Mouse (Mus musculus): Measurements from ENCODE around the gene Plekhj1.
A peak's percentile ranks its signal among the peaks of the same experiment; 100 is the strongest.
"Not testable (repeated sequence)": the region's sequence is repeated elsewhere in the genome, so short reads cannot be mapped to it uniquely, and the experiment has no call there.

The Plekhj1 gene

GRCm38 (mm10) chr10:80798150-80799006 is at the start of gene Plekhj1, which contains the start of gene Sf3a2:
TSS of gene Plekhj1 (minus strand) at chr10:80798626.
TSS of gene Sf3a2 (plus strand) at chr10:80798198.
- DNase-seq (ENCODE audit: low read depth) = peak; percentile 98

DNA sequence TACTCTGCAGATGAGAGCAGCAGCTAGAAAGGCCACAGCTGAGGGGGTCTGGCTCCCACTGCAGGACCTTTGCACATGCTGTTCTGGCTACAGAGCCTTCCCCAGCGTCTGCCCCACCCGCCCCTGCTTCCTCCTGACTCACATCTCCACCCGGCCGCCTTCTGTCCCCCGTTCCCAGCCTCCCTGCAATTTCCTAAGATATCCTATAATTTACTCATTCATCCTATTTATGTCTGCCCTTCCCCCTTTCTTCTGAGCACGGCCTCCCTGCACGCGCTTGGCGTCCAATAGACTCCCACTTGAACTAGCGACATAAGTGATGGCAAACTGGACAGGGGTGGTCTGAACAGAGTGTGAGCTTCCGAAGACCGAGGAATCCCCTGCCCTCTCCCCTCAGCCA is 47.3 kb upstream of the Plekhj1 start:
- DNase-seq (ENCODE audit: low read depth) = no peak

DNA sequence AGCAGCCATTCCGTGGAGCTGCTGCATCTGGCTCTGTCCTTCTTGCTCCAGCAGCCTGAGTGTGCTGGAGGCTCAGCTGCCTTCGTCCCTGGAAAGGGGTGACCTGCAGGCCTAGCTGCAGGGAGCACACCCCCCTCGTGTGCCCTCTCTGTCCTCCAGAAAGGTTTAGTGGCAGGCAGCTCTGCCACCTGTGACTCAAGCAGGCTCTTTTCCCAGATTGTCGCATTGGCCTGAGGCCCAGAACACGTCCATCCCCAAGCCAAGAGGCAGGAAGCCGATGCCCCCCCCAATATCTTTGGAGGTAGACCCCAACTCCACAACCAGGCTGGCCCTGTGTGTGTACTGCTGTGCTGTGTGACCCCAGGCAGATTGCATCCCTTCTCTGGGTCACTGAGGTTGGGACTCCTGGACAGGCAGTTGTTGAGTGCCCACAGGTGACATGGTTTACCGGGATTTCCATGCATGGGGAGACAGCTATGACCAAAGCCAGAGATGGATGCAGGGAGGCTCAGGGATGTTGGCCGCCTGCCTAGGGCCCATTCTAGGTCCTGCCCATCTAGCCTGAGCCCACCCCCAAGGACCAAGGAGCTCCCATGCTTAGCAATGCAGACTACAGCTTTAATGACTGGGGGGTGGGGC is 46.7 kb upstream of the Plekhj1 start:
- DNase-seq (ENCODE audit: low read depth) = no peak

- DNase-seq (ENCODE audit: low read depth) = no peak
Measured at GRCm38 (mm10) chr10:80843931-80844547, 45.6 kb upstream of the Plekhj1 start, which contains the start of gene Lingo3. TSS of gene Lingo3 (minus strand) at chr10:80844039.

GRCm38 (mm10) chr10:80843087-80843930 is 44.9 kb upstream of the Plekhj1 start:
- no peak for DNase-seq (ENCODE audit: low read depth)

- no peak for DNase-seq (ENCODE audit: low read depth)
Measured at GRCm38 (mm10) chr10:80842334-80842733, 43.9 kb upstream of the Plekhj1 start.

GRCm38 (mm10) chr10:80841685-80842084 is 43.3 kb upstream of the Plekhj1 start:
- no peak for DNase-seq (ENCODE audit: low read depth)

GRCm38 (mm10) chr10:80839848-80840247 is 41.4 kb upstream of the Plekhj1 start:
- DNase-seq (ENCODE audit: low read depth) = no peak

GRCm38 (mm10) chr10:80838346-80838912 is 40.0 kb upstream of the Plekhj1 start:
- peak; percentile 48 for DNase-seq (ENCODE audit: low read depth)

DNA sequence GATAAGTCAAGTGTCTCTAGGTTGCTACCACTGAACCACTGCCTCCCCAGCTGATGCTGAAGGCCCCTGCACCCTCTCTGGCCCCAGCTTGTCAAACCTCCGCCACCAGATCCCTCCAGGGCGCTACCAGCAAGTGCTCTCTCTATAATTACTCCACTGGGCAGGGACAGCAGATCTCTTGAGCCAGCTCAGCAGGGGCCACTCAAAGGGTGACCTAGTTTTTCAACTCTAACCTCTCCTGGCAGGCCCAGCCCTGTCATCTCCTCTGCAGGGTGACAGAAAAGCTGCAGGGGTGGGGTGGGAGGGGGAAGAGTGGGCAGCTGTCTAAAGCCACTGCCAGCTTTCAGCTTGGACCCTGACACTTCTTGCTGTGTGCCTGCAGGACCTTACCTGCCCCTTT is 39.4 kb upstream of the Plekhj1 start:
- DNase-seq (ENCODE audit: low read depth) = no peak

DNA sequence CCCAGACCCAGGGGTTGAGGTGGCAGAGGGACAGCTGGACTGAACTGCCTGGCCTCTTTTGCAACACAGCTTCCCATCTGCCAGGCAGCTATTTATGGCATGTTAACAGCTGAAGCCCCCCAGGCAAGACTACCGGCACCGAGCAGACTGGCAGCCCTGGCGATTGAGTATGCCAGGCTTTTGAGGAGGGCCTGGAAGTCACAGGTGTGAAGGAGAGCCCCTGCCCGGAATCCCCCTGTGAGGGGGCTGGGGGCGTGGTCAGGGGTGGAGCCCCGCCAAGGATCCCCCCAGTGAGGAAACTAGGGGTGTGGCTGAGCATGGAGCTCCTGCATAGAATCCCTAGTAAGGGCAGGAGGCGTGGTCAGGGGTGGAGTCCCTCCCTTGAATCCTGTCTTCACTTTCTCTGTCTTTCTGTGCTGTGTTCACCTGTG is 38.5 kb upstream of the Plekhj1 start:
- DNase-seq (ENCODE audit: low read depth) = no peak

- no peak for DNase-seq (ENCODE audit: low read depth)
Measured at GRCm38 (mm10) chr10:80835617-80836016, 37.2 kb upstream of the Plekhj1 start.

DNA sequence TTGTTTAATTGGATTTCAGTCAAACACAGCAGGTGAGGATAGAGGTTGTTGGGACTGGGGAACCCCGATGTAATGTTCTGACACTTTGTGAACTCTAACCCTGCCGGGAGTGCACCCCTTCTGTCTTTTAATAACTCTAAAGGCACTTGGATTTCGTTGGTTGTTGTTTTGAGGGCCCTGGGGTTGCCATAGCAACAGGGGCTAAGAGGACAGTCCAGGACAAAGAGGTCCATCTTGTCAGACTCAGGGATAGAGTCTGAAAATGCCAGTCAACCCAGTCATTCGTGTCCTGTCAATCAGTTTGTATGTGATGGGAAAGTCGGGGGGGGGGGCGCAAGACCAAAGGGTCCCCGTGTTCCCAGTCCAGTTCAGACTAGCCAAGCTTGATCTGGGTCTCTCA is 34.4 kb upstream of the Plekhj1 start:
- no peak for DNase-seq (ENCODE audit: low read depth)

DNA sequence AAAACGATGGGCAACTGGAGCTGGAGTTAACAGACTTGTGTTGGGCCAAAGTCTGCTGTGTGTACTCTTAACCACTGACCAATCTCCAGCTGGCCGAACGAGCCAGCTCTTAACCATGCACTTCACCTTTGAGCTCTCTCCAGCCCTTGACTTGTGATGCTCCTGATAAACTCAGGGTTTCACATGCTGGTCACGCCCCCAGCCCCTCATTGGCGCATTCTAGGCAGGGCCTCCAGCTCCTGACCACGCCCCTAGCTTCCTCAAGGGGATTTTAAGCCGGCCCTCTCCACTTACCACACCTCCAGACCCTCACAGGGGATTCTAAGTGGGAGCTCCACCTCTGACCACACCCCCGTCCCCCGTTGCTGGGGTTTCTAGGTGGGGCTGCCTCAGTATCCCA is 32.7 kb upstream of the Plekhj1 start:
- peak; percentile 61 for DNase-seq (ENCODE audit: low read depth)

GRCm38 (mm10) chr10:80829359-80830278 is 31.2 kb upstream of the Plekhj1 start:
- DNase-seq (ENCODE audit: low read depth) = no peak

GRCm38 (mm10) chr10:80828587-80828986 is 30.2 kb upstream of the Plekhj1 start:
- DNase-seq (ENCODE audit: low read depth) = not testable (repeated sequence)

DNA sequence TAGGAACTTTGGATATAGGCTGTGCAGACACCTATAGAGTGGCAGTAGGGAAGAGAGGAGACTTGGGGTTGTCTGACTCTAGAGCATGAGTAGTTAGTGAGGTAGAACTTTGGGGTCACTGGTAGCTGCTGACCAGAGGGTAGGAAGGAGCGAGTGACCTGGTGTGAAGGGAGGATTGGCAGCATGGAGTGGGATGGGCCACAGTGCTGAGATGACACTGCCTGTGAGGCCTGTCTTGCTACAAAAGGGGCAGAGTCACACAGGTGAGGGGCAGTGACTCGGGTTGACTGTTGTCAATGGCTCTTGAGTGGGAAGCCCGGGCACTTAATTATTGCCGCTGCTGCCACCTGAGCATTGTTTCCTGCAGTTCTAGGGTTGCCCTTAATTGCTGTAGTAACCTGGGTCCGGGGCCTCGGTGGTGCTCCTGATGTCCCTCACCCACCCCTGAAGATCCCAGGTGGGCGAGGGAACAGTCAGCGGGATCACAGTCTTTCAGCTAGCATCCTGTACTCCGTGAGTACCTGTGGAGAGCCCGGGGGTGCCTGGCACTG is 29.5 kb upstream of the Plekhj1 start:
- no peak for DNase-seq (ENCODE audit: low read depth)

DNA sequence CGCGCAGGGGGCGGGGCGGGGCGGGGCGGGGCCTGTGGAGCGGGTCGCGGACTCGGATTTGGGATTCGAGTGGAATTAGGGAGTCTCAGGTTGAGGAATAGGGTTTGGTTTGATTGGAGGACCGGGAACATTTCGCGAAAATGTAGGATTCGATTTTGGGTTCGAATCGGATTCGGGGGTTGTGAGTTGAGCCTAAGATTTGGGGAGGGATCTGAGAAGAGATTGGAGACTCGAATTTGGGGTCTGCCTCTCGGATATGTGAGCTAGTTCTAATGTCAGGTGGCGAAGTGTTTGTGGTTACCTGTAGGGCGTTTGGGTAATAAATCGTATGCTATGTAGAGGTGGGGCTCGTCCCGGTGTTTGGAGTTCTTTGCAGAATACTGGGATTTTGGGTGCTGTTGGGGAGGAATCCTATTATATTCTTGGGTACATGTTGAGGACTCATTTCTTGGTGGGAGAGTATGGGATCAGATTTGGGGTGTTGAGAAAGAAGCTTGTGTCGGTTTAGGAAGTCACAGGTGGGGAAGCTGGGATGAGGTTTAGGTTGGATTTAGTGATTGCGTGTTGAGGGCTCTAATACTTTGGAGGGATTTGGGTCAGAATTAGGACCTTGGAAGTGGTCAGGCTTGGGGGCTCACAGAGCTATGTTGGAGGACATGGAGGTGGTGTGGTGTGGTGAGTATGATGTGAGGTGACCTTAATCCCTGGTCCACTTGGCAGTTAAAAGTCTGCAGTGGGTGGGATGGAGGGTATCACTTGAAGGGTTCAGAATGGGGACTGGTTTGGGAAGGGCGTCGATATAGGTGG is 28.8 kb upstream of the Plekhj1 start:
- no peak for DNase-seq (ENCODE audit: low read depth)
